Mouse (Mus musculus) cortical plate, adult 2 months (tissue): Measurements from ENCODE around the gene Spop.
A peak's percentile ranks its signal among the peaks of the same experiment; 100 is the strongest.

Experiments used
- CTCF ChIP-seq: fragments of 200-500 bp; IDR thresholded peaks from 2 replicates; pipeline ENCODE4 v1.5.1; 2011; ENCODE audit warnings: mild to moderate bottlenecking, control low read depth, low read length; ENCODE audit not compliant: insufficient read depth; ENCODE audit errors: extremely low read depth
- POLR2A ChIP-seq: fragments of 200-500 bp; IDR thresholded peaks from 2 replicates; pipeline ENCODE4 v1.6.1; 2011; ENCODE audit warnings: mild to moderate bottlenecking, low read length, control low read depth; ENCODE audit not compliant: insufficient read depth; ENCODE audit errors: extremely low read depth

- TF ChIP-seq CTCF (peak; percentile 71), POLR2A (no peak)
Observed at GRCm38 (mm10) chr11:95389006-95389405, 24.9 kb upstream of the Spop start.
